Mouse (Mus musculus): ENCODE measurements around the gene Cdh4. TPM values are rescaled to one million over a fixed set of nuclear protein-coding genes. Genes with fewer than 3 reads are reported as not detected.

Cdh4 gene
- polyA plus RNA-seq, 1 experiment from 2014 or later, result 37.5 TPM

DNA sequence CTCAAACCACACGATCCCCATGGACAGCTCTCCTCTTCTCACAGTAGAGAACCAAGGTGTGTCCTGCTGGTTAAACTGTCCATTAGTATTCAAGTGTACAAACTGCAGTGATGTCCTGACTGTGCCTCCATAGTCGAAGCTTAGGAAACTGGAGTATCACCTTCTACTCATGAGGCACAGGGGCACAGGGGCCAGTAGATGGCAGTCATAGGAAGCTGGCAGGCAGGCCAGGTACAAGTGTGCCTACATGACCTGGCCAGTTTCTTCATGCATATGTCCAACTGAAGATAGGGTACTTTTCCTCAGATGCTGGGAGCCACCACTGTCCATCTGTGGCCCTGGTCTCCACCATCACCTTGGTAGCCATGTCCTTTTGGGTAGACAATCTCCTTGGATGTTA lies 472.0 kb downstream of the Cdh4 start:
- Histone ChIP-seq H3K27me3 (no peaks in the 10 kb centered on the region), H3K9me3 (no peaks in the 10 kb centered on the region), H3K4me2 (no peak overlapping the region), H3K9ac (no peak overlapping the region), H3K36me3 (peaks cover 48% of the 10 kb centered on the region), H3K27ac (no peak overlapping the region), H3K4me1 (replicated peaks) (peaks cover 5% of the 10 kb centered on the region), H3K4me3 (no peak overlapping the region)
- no peak for ATAC-seq (ENCODE audit: low FRiP score)
- 75% methylated on average over 2 of the region's 2 CpGs for WGBS

DNA sequence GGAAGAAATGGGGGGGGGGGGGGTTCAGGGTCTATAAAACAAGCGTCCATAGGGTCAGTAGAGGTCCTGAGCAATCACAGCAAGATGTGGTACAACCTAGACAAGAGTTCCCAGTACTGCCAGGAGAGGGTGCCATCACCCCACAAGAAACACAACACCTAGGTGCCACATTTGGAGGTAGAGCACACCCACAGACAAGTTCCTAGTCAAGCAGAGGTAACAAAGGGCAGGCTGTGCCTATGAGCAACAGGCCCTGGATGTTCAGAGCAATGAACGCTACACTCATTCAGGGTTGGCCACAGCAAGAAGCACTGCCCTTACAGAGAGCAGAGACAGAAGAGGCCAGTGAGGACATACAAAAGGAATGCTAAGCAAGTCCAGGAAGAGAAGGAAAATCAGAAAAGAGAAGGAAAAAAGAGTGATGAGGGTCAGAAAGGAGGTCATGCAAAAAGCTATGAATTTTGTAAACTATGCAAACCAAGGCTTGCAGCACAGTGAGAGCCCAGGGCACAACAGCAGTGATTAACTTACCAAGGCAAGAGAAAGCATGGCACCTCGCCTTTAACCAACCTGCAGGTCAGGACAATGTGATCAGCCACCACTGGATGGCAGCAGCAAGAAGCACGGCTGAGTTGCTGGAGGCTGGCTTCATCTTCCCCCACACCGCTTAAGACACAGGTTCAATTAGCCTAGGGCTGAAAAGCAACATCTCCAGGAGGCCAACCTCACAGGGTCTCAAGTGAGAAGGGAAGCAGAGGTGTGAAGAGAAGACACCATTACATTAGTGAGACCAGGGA lies 474.8 kb downstream of the Cdh4 start:
- Histone ChIP-seq H3K27ac (peak overlapping the region; percentile 50; the same call in 1 of the 2 replicates), H3K4me2 (no peak overlapping the region), H3K9me3 (no peaks in the 10 kb centered on the region), H3K36me3 (peaks cover 57% of the 10 kb centered on the region), H3K4me1 (replicated peaks) (peaks cover 5% of the 10 kb centered on the region), H3K9ac (no peak overlapping the region), H3K4me3 (no peak overlapping the region), H3K27me3 (no peaks in the 10 kb centered on the region)
- ATAC-seq (ENCODE audit: low FRiP score), result peak; percentile 60
- WGBS, result 29% methylated on average over 5 of the region's 5 CpGs

GRCm38 (mm10) chr2:179920042-179920441 lies 477.8 kb downstream of the Cdh4 start:
- no peak for ATAC-seq (ENCODE audit: low FRiP score)
- no peak overlapping the region for H3K27ac ChIP-seq
- H3K27me3 ChIP-seq, result no peaks in the 10 kb centered on the region
- no peak overlapping the region for H3K9ac ChIP-seq
- 87% methylated on average over 4 of the region's 4 CpGs for WGBS
- no peak overlapping the region for H3K4me3 ChIP-seq
- H3K4me2 ChIP-seq, result no peak overlapping the region
- H3K4me1 ChIP-seq (replicated peaks), result no peaks in the 10 kb centered on the region
- no peaks in the 10 kb centered on the region for H3K9me3 ChIP-seq
- peaks cover 62% of the 10 kb centered on the region for H3K36me3 ChIP-seq

DNA sequence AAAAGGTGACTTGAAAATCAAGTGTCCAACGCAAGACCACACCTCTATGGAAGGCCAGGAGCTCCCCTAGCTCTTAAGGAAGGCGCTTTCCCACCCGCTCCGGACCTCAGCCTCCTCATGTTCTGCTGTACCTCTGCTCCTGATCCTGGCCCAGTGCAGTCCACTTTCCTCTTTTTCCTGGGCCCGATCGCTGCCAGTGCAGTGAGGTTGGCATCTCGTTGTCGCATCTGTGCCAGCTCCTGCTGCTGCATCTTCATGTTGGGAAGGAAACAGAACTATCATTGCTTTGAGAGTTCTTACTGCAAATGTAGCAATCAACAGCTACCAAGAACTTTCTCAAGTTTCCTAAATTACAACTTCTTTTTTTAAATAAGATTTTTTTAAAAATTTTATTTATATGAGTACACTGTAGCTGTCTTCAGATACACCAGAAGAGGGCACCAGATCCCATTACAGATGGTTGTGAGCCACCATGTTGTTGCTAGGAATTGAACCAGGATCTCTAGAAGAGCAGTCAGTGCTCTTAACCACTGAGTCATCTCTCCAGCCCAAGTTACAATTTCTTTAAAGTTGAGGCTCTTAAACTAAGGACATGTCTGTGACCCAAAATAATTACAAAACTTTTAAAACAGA lies 478.9 kb downstream of the Cdh4 start:
- H3K27me3 ChIP-seq, result no peaks in the 10 kb centered on the region
- H3K4me1 ChIP-seq (replicated peaks), result no peaks in the 10 kb centered on the region
- no peak overlapping the region for H3K27ac ChIP-seq
- H3K4me3 ChIP-seq, result no peak overlapping the region
- no peaks in the 10 kb centered on the region for H3K9me3 ChIP-seq
- 93% methylated on average over 8 of the region's 8 CpGs for WGBS
- no peak overlapping the region for H3K9ac ChIP-seq
- ATAC-seq (ENCODE audit: low FRiP score), result no peak
- H3K4me2 ChIP-seq, result no peak overlapping the region
- peaks cover 68% of the 10 kb centered on the region for H3K36me3 ChIP-seq

DNA sequence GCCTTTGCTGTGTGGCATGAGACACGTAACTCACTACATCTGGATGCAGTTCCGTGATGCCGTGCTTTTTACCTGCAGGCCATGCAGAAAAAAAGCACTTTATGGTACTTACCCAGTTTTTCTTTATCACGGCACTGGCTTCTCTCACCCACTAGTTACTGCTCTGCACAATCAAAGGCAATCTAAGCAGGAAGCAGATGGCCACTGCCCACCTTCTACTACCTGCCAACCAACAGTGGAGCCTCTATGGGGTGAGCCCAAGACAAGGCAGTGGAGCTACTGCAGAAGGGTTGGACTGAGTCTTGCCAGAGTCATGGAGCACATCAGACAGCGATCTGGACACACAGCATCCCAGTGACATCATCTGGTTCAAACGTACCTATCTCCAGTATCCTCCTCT lies 481.8 kb downstream of the Cdh4 start:
- Histone ChIP-seq H3K9me3 (no peaks in the 10 kb centered on the region), H3K4me2 (no peak overlapping the region), H3K9ac (no peak overlapping the region), H3K27ac (no peak overlapping the region), H3K4me1 (replicated peaks) (no peaks in the 10 kb centered on the region), H3K4me3 (no peak overlapping the region), H3K27me3 (no peaks in the 10 kb centered on the region), H3K36me3 (peaks cover 84% of the 10 kb centered on the region)
- no peak for ATAC-seq (ENCODE audit: low FRiP score)
- WGBS, result 96% methylated on average over 6 of the region's 6 CpGs

DNA sequence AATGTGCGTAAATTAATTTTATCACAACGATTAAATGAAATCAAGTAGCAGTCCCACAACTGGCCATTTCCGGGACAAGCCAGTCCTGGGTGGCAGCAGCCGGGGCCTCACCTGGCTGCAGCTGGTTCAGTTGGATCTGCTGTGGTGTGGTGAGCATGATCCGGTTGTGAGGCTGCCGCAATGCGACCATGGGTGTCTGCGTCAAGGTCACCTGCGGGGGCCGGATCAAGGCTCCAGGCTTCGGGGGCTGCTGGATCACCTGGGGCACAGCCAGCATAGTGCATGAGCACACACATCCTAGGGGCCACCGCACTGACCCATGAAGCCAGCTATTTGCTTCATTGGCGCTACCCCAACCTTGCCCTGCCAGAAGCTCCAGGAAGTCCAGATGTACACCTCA lies 486.9 kb downstream of the Cdh4 start:
- H3K9ac ChIP-seq, result no peak overlapping the region
- H3K36me3 ChIP-seq, result peaks cover 83% of the 10 kb centered on the region
- H3K27ac ChIP-seq, result no peak overlapping the region
- no peaks in the 10 kb centered on the region for H3K9me3 ChIP-seq
- H3K4me1 ChIP-seq (replicated peaks), result no peaks in the 10 kb centered on the region
- H3K4me3 ChIP-seq, result no peak overlapping the region
- H3K4me2 ChIP-seq, result no peak overlapping the region
- ATAC-seq (ENCODE audit: low FRiP score), result no peak
- no peaks in the 10 kb centered on the region for H3K27me3 ChIP-seq
- WGBS, result 94% methylated on average over 13 of the region's 13 CpGs

DNA sequence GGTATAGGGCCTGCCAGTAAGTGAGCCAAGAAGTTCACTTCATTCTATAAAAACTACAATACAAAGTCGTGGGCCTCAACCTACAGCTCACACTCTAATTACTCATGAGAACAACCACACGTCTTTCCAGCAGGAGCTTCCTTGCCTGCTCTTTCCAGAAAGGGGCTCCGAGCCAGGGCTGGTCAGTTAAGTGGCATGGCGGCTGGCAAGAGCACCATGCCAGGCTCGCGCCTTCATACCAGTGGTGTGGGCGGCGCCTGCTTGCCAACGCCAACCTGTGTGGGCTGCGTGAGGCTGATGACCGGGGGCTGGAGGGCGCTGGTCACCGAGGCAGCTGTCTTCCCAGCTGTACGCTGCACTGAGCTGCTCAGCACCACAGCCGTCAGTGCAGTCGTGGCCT lies 489.5 kb downstream of the Cdh4 start:
- WGBS, result 90% methylated on average over 16 of the region's 16 CpGs
- Histone ChIP-seq H3K4me2 (no peak overlapping the region), H3K4me3 (no peak overlapping the region), H3K4me1 (replicated peaks) (no peaks in the 10 kb centered on the region), H3K9ac (no peak overlapping the region), H3K36me3 (peaks cover 72% of the 10 kb centered on the region), H3K27me3 (no peaks in the 10 kb centered on the region), H3K9me3 (no peaks in the 10 kb centered on the region), H3K27ac (no peak overlapping the region)
- no peak for ATAC-seq (ENCODE audit: low FRiP score)

- no peak for ATAC-seq (ENCODE audit: low FRiP score)
- Histone ChIP-seq H3K9ac (no peak overlapping the region), H3K27ac (no peak overlapping the region), H3K27me3 (no peaks in the 10 kb centered on the region), H3K36me3 (peaks cover 61% of the 10 kb centered on the region), H3K4me1 (replicated peaks) (peaks cover 13% of the 10 kb centered on the region), H3K4me2 (no peak overlapping the region), H3K9me3 (no peaks in the 10 kb centered on the region), H3K4me3 (no peak overlapping the region)
- WGBS, result 69% methylated on average over 3 of the region's 3 CpGs
Measured at GRCm38 (mm10) chr2:179934165-179934564, 491.9 kb downstream of the Cdh4 start.

DNA sequence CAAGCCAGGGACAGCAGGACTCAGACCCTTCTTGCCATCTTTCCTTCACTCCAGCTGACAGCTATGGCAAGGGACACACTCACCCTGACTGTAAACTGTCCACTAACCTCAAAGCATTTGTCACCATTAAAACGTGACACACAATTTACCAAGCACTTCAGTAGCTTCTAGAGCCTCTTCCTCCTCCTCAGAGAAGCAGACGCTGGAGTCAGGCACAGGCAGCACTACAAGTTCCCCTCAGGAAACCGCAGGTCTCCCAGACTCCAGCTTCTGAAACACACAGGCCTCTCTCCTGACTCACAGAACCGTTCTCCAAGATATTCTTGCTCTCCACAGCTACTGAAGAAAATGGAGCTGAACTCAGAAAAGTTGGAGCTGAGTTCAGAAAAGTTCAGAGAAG lies 494.9 kb downstream of the Cdh4 start:
- Histone ChIP-seq H3K9me3 (no peaks in the 10 kb centered on the region), H3K4me3 (no peak overlapping the region), H3K4me1 (replicated peaks) (peaks cover 30% of the 10 kb centered on the region), H3K9ac (no peak overlapping the region), H3K4me2 (no peak overlapping the region), H3K27me3 (no peaks in the 10 kb centered on the region), H3K27ac (no peak overlapping the region), H3K36me3 (peaks cover 33% of the 10 kb centered on the region)
- WGBS, result 82% methylated on average over 4 of the region's 4 CpGs
- no peak for ATAC-seq (ENCODE audit: low FRiP score)

DNA sequence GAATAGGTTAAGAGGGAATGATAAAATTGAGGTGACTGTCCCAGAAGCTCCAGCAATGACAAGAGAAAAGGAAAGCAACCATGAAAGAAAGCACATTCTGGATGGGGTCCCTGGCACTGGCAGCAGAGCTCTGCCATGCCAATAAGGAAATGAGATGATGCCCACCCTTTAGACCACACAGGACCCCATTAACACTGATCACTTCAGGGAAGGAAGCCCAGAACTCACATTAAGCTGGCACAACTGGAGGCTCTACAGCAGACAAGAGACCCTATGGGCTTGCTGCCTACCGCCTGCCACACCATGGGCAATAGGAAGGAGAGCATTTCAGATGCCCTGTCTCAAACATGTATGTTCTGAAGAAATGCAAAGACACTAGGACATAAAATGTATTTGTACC lies 499.5 kb downstream of the Cdh4 start:
- H3K4me2 ChIP-seq, result no peak overlapping the region
- H3K4me3 ChIP-seq, result no peak overlapping the region
- no peak for ATAC-seq (ENCODE audit: low FRiP score)
- H3K27me3 ChIP-seq, result no peaks in the 10 kb centered on the region
- H3K9me3 ChIP-seq, result no peaks in the 10 kb centered on the region
- H3K9ac ChIP-seq, result no peak overlapping the region
- H3K27ac ChIP-seq, result no peak overlapping the region
- peaks cover 60% of the 10 kb centered on the region for H3K4me1 ChIP-seq (replicated peaks)
- WGBS, result 90% methylated on average over 1 of the region's 1 CpGs
- H3K36me3 ChIP-seq, result no peaks in the 10 kb centered on the region

DNA sequence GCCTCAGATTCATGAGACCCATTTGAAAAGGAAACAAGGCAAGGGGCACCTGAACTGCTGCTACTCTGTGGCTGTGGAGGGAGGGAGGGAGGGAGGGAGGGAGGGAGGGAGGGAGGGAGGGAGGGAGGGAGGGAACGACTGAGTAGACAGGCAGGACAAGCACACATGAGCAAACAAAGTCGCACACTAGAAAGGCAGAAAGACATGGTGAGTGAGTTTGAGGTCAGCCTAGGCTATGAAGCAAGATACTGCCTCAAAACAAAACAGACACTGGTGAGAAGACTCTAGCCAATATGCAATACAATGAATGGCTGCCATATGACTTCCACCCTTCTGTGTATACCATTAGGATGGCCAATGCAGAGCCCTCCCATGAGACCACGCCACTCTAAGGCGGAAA lies 502.8 kb downstream of the Cdh4 start:
- no peaks in the 10 kb centered on the region for H3K9me3 ChIP-seq
- no peak for ATAC-seq (ENCODE audit: low FRiP score)
- 30% methylated on average over 4 of the region's 4 CpGs for WGBS
- no peak overlapping the region for H3K9ac ChIP-seq
- H3K4me3 ChIP-seq, result no peak overlapping the region
- H3K27ac ChIP-seq, result no peak overlapping the region
- no peak overlapping the region for H3K4me2 ChIP-seq
- H3K4me1 ChIP-seq (replicated peaks), result peaks cover 62% of the 10 kb centered on the region
- no peaks in the 10 kb centered on the region for H3K27me3 ChIP-seq
- H3K36me3 ChIP-seq, result no peaks in the 10 kb centered on the region

DNA sequence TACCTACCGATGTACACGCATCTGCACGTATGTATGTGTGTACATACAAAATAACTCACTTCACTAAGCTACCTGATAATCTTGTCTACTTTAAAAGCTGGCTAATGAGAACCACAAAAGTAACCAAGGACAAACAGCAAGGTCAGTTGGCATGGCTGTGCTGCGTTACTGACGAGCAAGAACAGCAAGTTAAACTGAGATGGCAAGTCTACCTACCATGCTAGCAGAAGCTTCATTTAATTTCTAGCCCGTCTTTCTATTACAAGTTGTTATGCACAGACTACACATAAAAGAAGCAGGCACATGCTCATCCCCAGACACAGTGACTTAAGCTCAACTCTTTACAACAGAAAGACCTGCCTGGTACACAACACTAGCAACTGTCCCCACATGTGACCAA lies 504.3 kb downstream of the Cdh4 start:
- 88% methylated on average over 6 of the region's 6 CpGs for WGBS
- no peak for ATAC-seq (ENCODE audit: low FRiP score)
- H3K9ac ChIP-seq, result no peak overlapping the region
- no peak overlapping the region for H3K27ac ChIP-seq
- no peaks in the 10 kb centered on the region for H3K27me3 ChIP-seq
- peaks cover 58% of the 10 kb centered on the region for H3K4me1 ChIP-seq (replicated peaks)
- H3K4me3 ChIP-seq, result no peak overlapping the region
- no peak overlapping the region for H3K4me2 ChIP-seq
- no peaks in the 10 kb centered on the region for H3K9me3 ChIP-seq
- no peaks in the 10 kb centered on the region for H3K36me3 ChIP-seq

DNA sequence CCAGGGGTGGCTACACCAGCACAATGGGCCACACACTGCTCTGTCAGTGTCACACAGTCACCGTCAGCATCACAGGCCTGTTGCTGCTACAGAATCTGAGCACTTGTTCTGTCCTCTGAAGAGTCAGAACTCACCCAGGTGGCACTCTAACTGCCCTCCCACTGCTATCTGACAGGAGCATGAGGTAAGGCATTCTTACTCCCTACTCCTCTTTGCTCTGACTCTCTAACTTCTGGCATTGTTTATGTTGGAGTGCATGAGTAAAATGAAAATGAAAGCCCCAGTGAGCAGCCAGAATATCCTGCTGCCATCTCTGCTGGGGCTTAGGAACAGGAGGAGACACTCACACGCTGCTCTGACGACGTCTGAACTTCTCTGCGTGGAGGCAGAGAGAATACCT lies 505.4 kb downstream of the Cdh4 start:
- Histone ChIP-seq H3K9ac (peak overlapping the region; percentile 43), H3K9me3 (no peaks in the 10 kb centered on the region), H3K27ac (0 out of 2 replicates have a peak overlapping the region, but pooled peaks have one; percentile 2), H3K4me3 (no peak overlapping the region), H3K36me3 (no peaks in the 10 kb centered on the region), H3K4me1 (replicated peaks) (peaks cover 61% of the 10 kb centered on the region), H3K27me3 (no peaks in the 10 kb centered on the region), H3K4me2 (no peak overlapping the region)
- WGBS, result 50% methylated on average over 5 of the region's 5 CpGs
- ATAC-seq (ENCODE audit: low FRiP score), result 0 out of 2 replicates have a peak, but pooled peaks have one; percentile 31
